Mouse (Mus musculus): ENCODE results near the gene Adss. TPM values are rescaled to one million over a fixed set of nuclear protein-coding genes. Genes with fewer than 3 reads are reported as not detected.
"Not testable (repeated sequence)": the region's sequence is repeated elsewhere in the genome, so short reads cannot be mapped to it uniquely, and the experiment has no call there.

Adss gene
- 10 to 100 TPM; 72.0 to 79.2 TPM for total RNA-seq (2021)
- long read RNA-seq, experiment 1, transcript Adss-201 (13 exons, 2,771 nt) = major isoform, 86 of 101 reads
- long read RNA-seq, experiment 1, partial matches to known transcripts = 3 of 101 reads
- long read RNA-seq, experiment 1, other reads (novel, unspliced or antisense) = 12 of 101 reads
- long read RNA-seq, experiment 2, transcript Adss-201 (13 exons, 2,771 nt) = major isoform, 136 of 154 reads
- long read RNA-seq, experiment 2, partial matches to known transcripts = 3 of 154 reads
- long read RNA-seq, experiment 2, other reads (novel, unspliced or antisense) = 15 of 154 reads

DNA sequence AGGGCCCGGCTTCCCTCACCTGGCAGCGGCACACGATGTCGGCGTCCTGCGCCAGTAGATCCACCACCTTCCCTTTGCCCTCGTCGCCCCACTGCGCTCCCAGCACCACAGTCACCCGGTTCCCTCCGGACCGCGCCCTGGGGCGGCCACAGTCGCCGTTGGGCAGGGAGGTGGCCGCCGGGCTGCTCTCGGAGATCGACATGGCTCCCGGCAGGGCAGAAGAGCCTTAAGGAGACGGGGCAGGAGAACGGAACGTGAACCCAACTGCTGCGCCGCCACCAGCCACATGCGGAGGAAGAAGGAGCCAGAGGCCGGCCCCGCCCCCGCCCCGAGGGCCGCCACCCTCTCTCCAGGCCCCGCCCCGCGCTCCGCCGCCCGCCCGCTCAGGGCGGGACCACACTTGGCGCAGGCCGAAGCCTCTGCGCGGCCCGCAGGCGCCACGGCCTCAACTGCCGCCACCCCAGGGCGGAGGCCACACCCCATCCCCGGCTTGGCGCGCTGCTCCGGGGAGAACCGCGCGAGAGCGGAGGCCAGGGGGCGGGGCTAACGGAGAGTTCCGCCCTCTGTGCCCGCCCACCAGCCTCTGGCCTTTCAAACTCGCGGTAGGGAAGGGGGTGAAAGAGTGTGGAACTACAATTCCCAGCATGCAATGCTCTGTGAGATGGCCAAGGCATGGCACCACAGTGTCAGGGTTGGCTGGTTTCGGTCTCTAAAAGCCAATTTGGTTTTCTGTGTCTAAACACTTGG is at the start of gene Adss:
Gene Adss, minus strand, starts transcription at position 319 of the 747 bp plus-strand sequence.
- peak; percentile 98 for DNase-seq (ENCODE audit: low spot score in 2 of 2)

DNA sequence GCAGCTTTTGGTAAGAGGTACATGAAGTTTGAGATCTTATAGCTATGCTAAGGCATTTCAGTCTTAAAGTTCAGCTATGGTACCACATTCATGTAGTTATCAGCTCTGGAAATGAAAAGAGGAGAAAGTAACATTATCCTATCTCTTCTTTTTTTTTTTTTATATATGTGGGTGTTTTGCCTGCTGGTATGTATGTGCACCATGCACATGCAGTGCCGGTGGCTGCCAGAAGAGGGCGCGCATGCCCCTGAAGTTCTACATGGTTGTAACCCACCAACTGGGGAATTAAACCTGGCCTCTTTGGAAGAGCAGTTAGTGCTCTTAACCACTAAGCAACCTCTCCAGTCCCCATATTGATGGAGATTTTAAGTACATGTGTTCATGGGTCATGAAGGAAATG is 49.5 kb upstream of the Adss start:
- DNase-seq (ENCODE audit: low spot score in 2 of 2) = not testable (repeated sequence)

DNA sequence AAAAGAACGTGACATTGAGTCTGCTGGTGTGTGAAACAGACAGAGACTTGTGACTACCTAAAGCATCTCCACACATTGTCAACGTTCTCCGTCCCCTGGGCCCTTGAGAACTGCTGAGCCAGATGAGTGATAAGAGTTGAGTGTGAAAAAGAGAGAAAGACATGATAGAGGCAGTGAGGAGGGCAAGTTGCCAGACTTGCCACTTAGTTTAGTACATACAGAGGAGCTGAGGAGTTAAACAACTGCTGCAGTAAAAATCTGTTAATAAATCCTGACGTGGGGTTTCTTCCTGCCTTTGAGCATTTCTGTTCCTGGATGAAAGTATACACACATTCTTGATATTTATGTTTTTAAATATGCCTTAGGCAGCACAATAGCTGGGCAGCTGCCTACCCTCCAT is 31.5 kb upstream of the Adss start:
- not testable (repeated sequence) for DNase-seq (ENCODE audit: low spot score in 2 of 2)

DNA sequence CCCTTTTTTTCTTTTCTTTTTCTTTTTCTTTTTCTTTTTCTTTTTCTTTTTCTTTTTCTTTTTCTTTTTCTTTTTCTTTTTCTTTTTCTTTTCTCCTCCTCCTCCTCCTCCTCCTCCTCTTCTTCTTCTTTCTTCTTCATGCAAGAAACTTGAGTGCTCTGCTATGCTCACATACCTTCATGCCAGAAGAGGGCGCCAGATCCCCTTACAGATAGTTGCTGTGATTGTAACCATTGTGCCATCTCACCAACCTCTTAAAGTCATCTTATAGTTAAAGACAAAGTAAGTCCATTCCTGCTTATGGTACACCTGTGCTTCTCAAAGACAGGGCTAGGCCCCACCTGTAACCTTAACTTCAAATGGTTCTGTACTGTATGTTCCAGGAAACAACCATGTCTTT is 10.5 kb upstream of the Adss start:
- not testable (repeated sequence) for DNase-seq (ENCODE audit: low spot score in 2 of 2)

DNA sequence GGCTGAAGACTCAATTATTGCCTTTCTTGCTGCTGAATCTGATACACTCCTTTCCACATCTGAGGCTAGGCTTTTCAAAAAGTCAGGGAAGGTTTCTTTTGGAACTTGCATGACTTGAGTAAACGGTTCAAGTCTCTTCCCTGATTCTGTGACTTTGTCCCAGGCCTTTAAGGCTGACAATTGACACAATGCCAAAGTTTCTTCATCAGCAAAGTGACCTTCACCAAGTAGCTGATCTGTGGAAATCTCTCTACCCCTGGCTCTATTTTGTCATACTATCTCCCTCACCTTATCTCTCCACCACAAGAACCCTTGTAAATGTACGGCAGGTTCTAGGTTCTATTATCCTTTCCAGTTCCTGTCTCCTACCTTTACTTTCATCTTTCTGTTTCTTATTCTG is 7.2 kb upstream of the Adss start:
- no peak for DNase-seq (ENCODE audit: low spot score in 2 of 2)

DNA sequence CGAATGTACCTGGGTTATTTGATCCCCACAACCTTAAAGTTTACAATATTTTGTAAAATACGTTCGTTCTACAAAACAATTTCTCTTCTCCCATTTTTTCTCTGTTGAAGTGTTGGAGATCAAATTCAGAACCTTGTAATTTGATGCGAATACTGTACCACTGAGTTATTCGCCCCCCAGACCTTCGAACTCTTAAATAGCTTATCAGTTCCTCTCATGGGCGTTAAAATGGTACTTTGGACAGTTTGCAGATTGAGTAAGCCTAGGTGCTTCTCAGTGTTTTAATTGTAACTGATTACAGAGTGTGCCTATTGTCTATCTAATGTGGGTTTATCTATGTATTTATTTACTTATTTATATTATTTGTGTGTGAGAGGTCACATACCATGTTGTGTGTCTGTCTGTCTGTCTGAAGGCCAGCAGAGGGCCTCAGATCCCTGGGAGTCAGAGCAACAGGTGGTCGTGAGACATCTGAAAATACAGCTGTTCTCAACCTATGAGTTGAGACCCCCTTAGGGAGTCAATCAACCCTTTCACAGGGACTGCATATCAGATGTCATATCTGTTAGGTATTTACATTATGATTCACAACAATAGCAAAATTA is 942 bp upstream of the Adss start:
- no peak for DNase-seq (ENCODE audit: low spot score in 2 of 2)

DNA sequence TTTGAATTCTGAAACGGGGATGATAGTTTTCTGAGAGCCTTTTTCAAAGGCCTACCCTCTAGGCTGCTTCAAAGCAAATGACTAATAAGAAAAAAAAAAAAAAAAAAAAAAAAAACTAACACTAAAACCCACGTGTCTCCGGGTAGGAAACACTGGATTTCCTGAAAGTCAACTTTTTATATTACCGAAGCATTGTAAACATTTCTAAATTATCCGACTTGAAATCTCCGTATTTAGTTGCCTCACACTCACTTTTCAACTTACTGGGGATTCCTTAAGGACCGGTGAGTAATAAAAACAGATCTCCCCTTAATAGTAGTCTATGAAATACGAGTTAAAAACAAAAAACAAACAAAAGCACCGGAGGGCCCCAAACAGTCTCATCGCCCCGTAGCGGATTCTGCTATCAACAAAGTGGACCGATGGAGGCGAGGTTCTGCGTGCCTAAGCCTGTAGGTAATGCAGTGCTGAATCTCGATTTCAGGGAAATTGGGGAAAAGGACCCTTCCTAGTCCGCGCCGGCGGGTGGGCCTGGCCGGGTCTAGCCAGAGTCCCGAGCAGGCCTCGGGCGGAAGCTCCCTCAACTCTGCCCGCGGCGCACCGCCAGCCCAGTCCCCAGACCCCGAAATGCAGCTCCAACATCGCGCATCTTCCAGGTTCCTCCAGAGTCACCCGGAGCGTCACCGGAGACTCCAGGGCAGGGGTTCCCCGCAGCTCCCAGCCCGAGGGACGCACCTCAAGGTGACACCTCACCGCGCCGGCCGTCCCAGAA is 704 bp downstream of the Adss start:
- peak; percentile 47 to 60 for DNase-seq (ENCODE audit: low spot score in 2 of 2)

DNA sequence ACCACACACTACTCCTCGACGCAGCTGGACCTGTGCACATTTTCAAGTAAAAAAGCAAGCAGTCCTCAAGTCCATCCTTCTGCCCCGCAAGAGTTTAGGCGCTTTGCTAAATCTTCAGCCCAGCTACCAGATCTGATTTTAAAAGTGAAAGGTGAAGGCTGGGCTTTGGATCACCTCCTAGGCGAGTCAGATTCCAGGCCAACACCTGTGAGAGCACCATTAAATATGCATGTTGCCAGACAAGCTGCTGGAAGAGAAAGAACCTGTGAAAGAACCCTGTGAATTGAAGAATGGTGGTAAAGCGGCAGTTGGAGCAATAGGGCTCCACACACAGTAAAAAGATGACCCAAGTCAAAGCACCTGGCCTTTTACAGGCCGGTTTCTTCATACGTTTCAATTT is 1.4 kb downstream of the Adss start:
- DNase-seq (ENCODE audit: low spot score in 2 of 2) = no peak

DNA sequence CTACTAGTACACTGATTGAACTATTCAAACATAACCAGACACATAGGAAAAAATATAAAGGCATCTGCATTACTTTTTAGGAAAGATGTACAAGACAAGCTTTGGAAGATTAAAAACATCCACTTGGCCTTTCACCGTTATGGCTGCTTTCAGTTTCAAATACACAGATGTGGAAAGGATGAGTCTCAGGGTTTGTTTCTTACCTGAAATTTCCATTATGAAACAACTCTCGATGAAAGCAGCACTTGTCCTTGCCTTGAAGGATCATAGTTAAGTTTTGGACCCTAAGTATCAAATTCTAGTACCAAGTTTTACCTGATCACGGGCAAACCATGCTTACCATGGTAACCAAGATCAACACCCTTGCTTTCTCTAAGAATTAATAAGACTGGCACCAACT is 3.5 kb downstream of the Adss start:
- DNase-seq (ENCODE audit: low spot score in 2 of 2) = no peak

DNA sequence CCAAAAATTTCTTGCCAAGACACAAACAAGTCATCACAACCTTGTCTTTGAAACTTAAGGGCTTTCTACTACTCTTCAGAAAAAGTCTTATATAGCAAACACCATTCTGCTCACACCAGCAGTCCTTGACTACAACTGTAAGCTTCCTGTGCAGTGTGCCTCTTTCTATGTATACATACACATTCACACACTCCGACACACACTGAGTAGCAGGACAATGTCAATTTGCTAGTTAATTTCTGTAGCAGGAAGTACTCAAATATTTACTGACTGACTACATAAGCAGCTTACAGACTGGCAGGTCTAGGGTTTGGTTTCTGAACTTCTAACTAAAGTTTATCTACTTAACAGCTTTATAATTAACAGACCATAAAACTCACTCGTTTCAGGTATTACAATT is 18.9 kb downstream of the Adss start:
- no peak for DNase-seq (ENCODE audit: low spot score in 2 of 2)

DNA sequence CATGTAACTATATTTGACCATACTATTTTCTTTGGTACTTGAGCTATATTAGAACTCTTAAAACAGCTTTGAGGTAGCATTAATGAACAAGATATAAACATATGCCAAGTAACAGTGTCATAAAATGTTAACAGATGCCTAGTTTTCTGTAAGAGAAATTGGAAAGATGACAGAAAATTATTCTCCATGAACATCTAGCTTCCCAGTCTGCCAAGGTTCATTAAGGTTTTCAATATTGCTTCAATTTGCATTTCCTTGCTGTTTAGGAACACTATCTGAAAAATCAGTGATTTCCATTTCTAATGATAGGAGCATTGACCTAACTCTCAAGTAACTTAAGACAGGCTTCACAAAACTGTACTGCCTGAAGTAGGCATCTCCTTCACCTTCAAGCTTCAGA is 27.4 kb downstream of the Adss start:
- no peak for DNase-seq (ENCODE audit: low spot score in 2 of 2)

DNA sequence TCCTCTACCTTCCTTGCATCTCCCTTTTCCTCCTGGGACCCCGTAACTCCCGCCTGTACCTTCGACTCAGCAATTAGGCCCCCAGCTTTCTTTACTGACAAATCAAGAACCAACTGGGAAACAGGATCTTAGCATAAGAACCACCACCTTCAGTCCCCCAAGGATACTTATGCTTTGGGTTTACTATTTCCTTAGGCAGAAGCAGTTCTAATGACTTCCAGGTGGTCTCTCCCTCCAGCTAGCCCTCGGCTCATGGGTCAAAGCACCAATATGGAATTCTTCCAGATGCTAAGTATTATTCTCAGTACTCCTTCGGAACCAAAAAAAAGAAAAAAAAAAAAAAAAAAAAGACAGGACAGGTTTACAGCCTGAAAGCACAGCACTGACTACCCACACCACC is 39.1 kb downstream of the Adss start:
- DNase-seq (ENCODE audit: low spot score in 2 of 2) = no peak

DNA sequence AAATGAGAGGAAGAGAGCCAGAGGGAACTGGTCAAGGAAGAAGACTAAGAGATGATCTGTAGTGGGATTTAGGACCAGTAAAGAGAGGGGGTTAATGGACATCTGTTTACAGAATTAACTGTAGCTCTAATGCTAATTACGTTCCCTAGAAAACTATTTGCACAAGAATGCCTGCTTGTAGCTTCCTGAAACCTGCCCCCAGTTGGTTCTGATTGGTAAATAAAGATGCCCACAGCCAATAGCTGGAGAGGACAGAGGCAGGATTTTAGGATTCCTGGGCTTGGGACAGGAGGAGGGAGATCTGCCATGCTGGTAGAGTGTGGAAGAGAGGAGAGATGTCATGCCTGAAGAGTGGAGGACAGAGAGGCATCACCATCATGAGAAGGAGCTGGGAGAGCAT is 42.8 kb downstream of the Adss start:
- no peak for DNase-seq (ENCODE audit: low spot score in 2 of 2)

DNA sequence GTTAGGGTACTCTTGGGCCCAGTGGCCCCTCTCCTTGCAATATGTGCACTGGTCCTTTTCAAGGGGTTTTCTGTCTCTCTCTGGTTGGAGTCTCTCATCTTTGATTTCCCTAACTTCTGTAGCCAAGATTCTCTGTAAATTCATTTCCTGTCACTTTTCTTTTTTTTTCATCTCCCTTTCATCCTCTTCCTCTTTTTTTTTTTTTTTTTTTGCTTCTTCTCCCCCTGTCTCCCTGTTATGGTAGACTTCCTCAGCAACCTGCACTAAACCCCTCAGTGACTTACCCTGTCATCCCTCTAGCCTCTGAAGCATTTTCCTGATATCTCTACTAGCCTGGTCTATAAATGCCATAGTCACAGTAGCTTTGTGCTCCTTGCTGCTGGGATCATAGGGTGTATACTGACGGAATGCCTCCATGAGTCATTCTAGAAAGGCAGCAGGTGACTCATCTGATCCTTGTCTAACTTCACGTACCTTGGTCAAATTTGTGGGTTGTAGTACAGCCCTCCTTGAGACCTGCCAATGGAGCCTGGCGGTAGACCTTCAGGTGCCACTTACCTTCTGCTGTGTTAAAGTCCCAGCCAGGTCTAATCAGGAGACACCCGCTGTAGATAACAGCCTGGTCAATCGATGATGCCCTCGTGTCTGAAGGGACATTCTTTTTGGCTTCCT is 48.3 kb downstream of the Adss start:
- DNase-seq (ENCODE audit: low spot score in 2 of 2) = no peak

DNA sequence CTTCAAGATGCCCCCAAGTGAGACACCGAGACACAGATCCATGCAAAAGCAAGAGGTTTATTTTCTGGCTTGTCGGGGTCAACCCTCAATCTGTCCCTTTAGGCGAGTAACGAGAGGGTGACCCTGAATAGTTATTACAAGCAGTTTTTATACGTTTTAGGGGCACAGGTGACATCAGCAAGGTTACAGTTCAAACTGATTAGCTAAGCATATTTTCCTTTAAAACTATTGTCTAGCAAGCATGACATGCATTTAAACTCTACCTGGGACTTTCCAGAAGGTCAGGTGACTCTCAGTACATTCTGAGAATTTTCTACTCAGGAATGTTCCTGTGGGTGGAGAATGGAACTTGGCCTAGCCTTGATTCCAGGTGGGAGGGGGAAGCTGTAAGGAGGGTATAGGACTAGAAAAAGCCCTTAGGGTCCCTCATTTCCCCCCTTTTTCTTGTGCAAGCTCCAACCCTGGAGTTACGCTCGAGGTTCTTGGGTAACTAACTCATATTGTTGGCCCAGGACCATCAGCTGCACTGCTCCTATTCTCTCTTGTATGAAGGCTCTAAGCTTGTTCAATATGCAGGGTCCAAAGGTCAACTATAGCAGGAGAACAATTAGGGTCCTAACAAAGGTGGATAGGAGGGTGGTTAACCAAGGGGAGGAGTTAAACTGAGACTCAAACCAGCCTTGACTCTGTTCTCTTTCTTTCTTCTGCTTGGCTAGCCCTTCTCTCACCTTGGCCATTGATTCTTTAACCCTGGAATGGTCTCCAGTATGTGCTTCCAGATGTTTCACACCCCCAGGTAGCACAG is 51.6 kb downstream of the Adss start:
- no peak for DNase-seq (ENCODE audit: low spot score in 2 of 2)

DNA sequence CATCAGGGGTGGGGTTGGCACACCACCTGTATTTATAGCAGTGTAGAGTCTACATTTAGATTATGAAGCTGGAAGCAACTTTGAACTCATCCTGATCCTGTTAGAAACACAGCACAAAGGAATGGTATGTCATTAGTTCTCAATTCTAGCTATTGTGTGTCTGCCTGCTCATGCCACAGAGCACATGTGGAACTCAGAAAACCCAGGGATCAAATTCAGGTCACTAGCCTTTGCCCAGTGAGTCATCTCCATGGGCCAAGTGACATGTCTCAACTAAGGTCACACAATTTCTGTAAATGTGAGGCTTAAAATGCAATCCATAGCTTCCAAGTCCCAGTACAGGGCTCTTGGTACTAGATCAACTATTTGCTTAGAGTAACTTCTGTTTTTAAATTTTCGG is 54.2 kb downstream of the Adss start:
- DNase-seq (ENCODE audit: low spot score in 2 of 2) = no peak

DNA sequence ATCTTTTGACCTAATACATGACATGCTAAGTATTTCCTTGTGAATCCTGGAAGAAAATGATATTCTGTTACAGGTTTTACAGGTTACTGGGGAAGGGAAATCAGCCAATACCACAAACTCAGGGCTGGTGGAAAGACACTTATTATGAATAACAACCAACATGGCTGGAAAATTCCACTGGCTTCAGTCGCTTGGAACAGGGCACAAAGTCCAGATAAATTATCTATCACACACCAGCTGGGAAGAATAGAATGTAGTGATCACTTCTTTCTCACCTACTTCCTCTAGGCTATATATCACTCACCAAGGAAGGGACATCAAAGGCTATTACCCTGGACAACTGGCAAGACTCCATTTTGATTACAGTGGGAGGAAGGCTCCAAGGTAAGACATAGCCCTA is 55.6 kb downstream of the Adss start:
- DNase-seq (ENCODE audit: low spot score in 2 of 2) = no peak

DNA sequence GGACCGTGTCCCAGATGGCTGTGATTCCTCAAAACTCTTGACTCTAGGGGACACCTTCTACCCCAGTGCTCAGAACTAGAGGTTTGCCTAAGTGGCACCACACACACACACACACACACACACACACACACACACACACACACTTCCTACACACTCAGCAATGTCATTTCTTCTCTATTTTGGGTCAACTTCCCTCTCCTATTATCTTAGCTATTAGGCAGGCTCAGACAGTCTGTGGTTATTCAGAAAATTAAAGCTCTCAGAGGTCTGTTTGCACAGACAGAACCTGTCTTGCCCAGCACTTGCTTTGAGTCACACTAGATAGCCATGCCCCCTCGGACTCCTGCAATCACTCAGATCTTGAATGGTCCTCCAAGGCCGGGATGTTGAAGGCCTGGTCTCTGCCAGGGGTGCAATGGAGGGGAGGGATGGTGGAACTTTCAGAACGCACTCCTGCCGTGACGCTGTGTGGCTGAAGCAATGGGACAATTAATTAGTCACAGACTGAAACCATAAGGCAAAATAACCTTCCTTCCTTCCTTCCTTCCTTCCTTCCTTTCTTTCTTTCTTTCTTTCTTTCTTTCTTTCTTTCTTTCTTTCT is 58.7 kb downstream of the Adss start:
- DNase-seq (ENCODE audit: low spot score in 2 of 2) = no peak

DNA sequence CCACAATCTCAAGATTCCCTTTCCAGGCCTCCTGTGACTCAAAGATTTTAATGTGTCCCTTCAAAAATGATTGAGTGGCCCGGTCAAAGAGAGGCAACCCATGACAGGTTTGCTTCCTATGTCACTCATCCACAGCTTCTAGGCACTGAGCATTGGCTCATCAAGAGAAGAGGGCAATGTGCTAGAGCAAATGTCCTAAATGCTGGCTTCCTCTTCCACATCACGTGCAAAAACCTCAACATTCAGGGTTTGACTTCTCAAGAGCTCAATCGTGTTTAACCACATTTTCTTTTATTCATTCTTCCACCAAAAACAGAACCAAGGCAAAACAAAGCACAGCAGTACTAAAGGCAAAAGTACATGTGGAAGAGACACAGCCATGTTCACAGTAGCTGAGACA is 64.3 kb downstream of the Adss start:
- no peak for DNase-seq (ENCODE audit: low spot score in 2 of 2)

Measured in layer of hippocampus, postnatal 14 days (tissue).